Mouse (Mus musculus) B cell, adult 2 months (primary cell): ENCODE measurements around the gene Nell2.

Experiments used
- DNase-seq, 2 experiments: peaks; one replicate each; pipeline ENCODE4 v3.0.0; 2022

Gene Nell2

DNA sequence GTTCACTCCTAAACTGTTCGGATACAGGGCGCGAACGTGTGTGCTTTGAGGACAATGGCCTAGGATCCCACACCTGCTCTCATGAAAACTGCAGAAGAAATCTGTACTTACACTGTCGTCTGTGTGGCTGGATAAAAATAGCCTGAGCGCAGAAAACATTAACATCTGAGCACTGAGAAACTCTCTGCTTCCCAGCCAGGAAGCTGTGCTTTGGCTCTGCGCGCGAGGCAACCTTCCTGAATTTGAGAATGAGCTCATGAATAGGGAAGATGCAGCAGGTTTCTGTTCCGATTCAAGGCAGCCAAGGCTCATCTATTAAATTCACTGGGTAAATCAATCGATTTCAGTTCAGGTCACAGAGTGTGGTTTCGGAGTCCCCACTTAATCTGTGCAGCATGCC lies 453.0 kb downstream of the Nell2 start:
- no peak for DNase-seq

DNA sequence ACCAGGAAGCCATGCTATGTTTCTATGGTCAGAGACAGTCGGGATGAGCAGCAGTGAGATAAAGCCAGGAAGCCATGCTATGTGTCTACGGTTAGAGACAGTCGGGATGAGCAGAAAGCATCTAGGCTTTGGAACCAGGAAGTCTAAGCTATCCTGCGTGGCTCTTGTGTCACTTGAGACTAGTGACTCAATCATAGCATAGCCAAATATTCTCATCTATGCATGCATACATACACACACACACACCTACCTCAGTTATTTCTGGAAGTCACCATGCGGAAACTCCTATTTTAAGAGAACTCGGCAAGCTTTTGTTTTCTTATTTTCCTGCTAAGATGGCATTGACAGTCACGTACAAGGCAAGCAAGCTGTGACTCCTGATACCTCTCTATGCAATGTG lies 457.5 kb downstream of the Nell2 start:
- no peak for DNase-seq

DNA sequence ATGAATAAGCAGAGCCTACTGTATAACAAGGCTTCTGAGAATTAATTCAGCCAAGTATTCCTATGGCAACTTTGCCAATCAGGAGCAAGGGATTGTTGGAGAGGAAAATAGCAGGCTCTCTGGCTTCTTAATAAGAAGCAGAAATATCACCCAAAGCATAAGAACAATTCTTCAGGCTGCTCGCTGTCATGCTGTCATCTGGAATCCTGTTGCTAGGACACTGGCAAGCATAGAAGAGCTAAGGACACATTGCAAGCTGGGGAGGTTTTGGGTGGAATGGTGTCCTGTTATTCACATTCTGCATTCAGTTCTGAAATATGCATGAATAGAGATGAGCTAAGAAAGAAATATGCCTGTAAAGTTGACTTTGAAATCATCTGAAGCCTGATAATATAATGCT lies 459.6 kb downstream of the Nell2 start:
- no peak for DNase-seq

DNA sequence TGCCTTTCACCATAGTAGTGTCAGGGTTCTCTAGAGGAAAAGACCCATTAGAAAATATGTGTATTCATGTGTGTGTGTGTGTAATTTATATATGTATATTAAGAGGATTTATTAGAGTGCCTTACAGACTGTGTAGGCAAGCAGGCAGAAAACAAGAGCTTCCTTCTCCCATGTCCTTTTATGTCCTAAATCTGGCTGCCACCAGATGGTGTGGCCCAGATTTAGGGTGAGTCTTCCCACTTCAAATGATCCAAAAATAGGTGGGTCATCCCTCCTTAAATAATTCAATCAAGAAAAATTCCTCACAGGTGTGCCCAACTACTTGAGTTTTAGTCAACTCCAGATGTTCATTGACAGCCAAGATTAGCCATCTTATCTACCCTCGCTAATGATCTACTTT lies 460.3 kb downstream of the Nell2 start:
- DNase-seq: no peak

DNA sequence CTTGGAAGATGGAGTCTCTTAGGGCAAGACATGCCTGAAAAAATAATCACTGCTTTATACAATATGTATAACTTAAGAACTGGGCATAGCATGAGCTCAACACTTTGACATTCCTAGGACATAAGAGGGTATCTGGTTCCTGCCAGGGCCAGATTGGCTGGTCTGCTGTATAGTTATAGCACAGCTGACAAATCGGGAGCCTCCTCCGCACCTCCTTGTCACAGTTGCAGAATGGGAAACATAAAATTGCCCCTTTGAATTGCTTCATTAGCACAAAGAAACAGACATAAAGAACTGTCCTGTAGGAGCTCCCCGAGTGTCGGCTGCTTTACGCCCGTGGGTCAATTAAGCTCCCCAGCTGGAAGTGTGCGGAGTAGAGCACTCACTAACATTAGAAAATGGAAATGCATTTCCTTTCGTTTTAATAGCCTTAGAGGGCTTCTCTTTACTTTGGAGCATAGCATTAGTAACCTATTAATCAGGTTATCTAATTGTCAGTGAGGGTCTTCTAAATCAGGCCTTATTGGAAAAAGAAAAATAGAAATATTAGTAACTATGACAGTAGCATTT lies 473.2 kb downstream of the Nell2 start:
- DNase-seq: no peak

DNA sequence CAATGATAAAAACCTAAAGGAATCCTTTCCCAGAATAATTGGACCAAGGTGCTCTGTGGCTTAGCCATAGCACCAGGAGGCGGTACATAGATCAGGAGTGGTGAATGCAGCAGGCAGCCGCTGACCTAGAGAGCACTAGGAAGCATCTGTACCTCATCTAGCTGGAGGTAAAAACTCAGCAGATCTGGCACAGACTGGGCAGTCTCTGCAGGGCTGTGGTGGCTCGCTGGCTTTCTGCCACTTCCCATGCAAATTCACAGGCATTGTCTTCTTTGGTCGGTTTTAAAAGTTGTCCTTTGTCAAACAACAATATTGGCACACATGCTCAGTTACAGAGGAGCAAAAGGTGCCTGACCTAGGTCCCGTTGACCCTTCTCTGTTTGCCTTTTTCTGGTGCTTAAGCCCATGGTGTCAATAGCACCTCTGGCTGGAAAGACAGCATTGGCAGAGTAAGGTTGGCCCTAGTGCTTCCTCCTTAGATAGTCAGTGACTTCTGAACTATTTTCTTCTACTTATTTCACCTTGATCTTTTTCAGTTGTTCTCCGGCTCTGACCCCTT lies 479.1 kb downstream of the Nell2 start:
- no peak for DNase-seq

DNA sequence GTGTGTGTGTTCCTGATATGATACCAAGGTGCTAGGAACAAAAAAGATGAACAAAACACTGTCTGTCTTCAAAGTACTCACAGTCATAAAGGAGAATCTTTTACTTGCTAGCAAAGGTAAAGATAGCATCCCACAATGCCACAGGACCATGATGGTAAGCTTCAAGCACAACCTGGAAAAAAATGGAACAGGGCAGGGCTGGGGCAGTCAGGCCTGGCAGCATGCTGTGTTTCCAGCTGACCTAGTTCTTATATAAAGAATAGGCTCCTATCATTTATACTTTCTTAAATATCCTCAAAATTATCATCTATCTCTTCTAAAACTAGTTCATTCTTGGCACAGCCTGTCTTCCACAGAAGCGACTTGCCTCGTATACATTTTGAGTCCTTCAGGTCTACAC lies 480.9 kb downstream of the Nell2 start:
- no peak for DNase-seq

DNA sequence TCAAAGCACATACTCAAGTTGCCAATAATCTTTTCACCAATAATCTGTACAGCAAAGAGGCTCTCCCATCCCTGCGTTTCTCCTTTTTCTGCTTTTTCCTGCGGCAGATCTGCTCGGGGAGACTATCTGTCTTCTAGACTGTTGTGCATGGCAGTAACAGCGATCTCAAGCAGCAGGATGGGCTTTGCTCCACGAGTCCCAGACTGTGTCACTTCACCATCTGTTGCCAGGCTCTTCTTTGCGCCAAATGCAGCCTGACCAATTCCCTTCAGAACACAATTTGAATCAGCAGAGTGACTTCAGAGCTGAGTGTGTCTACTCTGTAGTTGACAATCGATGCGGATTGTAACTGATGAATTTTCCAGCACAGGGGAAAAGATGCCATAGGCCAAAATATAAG lies 484.3 kb downstream of the Nell2 start:
- DNase-seq: no peak

DNA sequence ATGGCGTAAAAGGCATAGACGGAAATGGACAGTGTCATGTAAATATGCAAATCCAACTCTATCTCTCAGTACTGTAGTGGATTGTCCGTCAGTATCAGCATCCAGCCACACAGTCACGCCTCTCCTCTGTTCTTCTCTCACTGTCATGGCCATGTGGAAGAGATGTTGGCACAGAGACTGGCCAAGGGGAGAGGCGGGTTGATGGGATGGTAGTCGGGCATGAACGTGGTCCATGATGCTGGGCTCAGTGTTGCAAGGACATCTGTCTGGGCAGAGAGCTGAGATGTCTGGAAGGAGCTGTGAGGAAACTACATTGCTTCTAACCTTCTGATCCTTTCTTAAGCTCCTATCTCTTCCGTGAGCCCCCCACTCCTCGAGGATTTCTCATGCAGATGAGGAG lies 485.9 kb downstream of the Nell2 start:
- DNase-seq: no peak

DNA sequence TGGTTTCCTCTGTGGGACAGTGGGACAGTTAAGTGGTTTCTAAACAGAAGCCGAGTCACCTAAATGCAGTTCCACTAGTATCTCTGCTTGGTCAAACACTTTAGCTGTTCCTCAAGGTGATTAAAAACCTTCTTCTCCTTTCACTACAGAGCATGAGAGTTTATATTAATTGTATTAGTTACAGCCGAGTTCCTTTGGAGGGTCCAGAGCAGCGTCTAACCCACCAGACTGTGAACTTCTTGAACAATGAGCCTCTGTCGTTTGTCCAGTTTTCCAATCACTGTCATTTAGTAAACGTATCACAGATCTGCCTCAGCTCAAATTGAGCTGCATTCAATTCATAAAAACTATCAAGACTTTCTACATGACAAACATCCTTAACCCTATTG lies 498.9 kb downstream of the Nell2 start:
- no peak for DNase-seq

DNA sequence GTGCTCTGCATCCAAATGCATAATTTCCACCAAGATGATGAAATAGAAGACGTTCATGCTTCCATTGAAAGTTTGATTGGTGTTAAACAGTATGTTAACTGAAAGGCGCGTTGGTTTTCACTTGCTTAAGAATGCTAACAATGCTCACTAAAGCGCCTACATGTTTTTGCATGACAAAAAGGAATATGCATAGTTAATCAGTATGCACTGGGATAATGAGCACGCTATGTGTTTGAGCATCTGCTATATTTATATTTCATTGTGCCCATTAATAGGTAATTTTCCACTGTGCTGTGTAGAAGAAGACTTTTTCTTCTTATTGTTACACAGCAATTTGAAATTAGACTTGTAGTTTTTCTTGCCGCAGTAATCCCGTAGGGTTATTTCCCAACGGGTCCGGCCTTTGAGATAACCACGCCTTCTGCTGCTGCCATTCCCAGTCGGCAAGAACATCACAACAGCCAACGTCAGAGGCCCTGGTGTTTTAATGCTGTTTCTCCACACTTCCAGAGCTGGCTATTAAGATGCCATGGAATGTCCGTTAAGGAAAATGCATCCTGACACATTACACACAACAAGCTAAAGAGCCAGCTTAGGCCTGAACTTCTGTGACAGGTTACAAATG lies 499.4 kb downstream of the Nell2 start:
- no peak for DNase-seq
